Mouse (Mus musculus): Measurements from ENCODE around the gene Mcmbp. TPM values are rescaled to one million over a fixed set of nuclear protein-coding genes. Genes with fewer than 3 reads are reported as not detected.
A peak's percentile ranks its signal among the peaks of the same experiment; 100 is the strongest.

Gene Mcmbp
- polyA plus RNA-seq, 1 experiment = 20.5 TPM

DNA sequence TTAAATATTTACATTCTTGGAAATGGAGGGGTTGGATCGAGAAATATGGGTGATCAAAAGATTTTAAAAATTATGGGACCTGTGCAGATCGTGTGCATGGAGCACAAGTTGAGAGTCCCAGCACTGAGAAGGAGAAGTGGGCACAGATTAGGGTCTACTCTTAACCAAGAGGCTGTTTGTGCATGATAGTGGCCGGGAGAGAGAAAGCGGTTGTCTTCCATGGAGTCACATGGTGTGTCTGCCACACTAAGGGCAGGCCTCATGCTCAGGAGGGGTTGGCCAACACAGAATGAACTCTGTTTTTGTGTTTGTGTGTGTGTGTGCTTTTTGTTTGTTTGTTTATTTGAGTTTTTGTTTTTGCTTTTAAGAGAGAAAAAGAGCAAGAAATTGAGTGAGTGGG, 11.7 kb upstream of the Mcmbp start:
- TF ChIP-seq CTCF (IDR thresholded peaks at IDR 0.05; ENCODE audit: borderline replicate concordance, insufficient read depth, low read depth, low read length) (no peak), POLR2A (IDR thresholded peaks at IDR 0.05; ENCODE audit: borderline replicate concordance, insufficient read depth, low read length) (no peak)
- H3K4me1 ChIP-seq (ENCODE audit: control insufficient read depth, insufficient read depth, low read length) = peaks cover 8% of the 10 kb centered on the region
- WGBS = 94% methylated on average over 4 of the region's 4 CpGs
- H3K27me3 ChIP-seq (ENCODE audit: control insufficient read depth, insufficient read depth, low read length) = no peaks in the 10 kb centered on the region
- H3K4me3 ChIP-seq (replicated peaks; ENCODE audit: insufficient read depth, low read depth, low read length) = no peak overlapping the region
- H3K27ac ChIP-seq (ENCODE audit: insufficient read depth, low read length) = no peak overlapping the region
- DNase-seq = no peak

DNA sequence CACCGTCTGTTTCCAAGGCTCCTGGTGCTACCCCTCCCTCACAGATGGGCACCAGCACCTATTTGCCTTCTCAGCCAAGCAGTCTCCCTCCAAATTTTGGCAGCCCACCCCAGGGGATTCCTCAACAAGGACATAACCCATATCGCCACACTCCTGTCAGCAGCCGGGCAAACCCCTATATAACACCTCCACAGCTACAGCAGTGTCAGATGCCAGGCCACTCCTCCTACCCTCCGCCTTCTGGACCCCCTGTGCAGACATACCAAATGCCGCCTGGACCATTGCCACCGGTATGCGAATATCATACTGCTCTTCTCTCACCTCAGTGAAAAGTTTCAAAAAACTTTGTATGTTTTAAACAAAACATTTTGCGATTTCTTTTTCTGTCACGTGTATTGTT, 10.0 kb upstream of the Mcmbp start:
- peaks cover 11% of the 10 kb centered on the region for H3K4me1 ChIP-seq (ENCODE audit: control insufficient read depth, insufficient read depth, low read length)
- H3K27me3 ChIP-seq (ENCODE audit: control insufficient read depth, insufficient read depth, low read length) = no peaks in the 10 kb centered on the region
- TF ChIP-seq POLR2A (IDR thresholded peaks at IDR 0.05; ENCODE audit: borderline replicate concordance, insufficient read depth, low read length) = no peak
- TF ChIP-seq CTCF (IDR thresholded peaks at IDR 0.05; ENCODE audit: borderline replicate concordance, insufficient read depth, low read depth, low read length) = no peak
- WGBS = 19% methylated on average over 9 of the region's 9 CpGs
- 0 out of 2 replicates have a peak overlapping the region, but pooled peaks have one; percentile 7 for H3K27ac ChIP-seq (ENCODE audit: insufficient read depth, low read length)
- peak; percentile 64 to 73 for DNase-seq
- no peak overlapping the region for H3K4me3 ChIP-seq (replicated peaks; ENCODE audit: insufficient read depth, low read depth, low read length)

GRCm38 (mm10) chr7:128748758-128749157, 8.5 kb upstream of the Mcmbp start:
- Histone ChIP-seq H3K27ac (ENCODE audit: insufficient read depth, low read length) (no peak overlapping the region), H3K27me3 (ENCODE audit: control insufficient read depth, insufficient read depth, low read length) (no peaks in the 10 kb centered on the region), H3K4me3 (replicated peaks; ENCODE audit: insufficient read depth, low read depth, low read length) (no peak overlapping the region), H3K4me1 (ENCODE audit: control insufficient read depth, insufficient read depth, low read length) (peaks cover 11% of the 10 kb centered on the region)
- DNase-seq = peak in 1 of 2 experiments; percentile 44
- WGBS = 47% methylated on average over 3 of the region's 3 CpGs
- no peak for TF ChIP-seq POLR2A (IDR thresholded peaks at IDR 0.05; ENCODE audit: borderline replicate concordance, insufficient read depth, low read length)
- no peak for TF ChIP-seq CTCF (IDR thresholded peaks at IDR 0.05; ENCODE audit: borderline replicate concordance, insufficient read depth, low read depth, low read length)

DNA sequence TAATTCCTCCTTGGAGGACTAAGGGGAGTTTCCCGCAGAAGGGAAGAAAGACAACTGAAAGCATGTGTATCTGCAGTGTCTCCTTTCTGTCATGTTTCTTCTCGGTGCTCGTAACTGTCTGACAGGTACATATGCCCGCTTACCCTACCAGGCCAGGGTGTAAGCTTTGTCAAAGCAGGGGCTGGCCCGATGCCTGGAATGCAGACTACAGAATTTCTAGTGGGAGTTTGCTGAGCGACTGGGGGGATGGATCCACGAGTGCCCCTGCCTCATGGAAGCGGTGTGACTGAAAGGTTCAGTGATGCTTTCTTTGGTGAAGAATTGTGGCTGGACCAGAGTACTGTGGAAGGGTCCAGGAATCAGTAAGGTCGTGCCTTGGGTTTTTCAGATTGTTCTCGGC, 5.9 kb upstream of the Mcmbp start:
- WGBS = 72% methylated on average over 10 of the region's 10 CpGs
- H3K27ac ChIP-seq (ENCODE audit: insufficient read depth, low read length) = no peak overlapping the region

DNA sequence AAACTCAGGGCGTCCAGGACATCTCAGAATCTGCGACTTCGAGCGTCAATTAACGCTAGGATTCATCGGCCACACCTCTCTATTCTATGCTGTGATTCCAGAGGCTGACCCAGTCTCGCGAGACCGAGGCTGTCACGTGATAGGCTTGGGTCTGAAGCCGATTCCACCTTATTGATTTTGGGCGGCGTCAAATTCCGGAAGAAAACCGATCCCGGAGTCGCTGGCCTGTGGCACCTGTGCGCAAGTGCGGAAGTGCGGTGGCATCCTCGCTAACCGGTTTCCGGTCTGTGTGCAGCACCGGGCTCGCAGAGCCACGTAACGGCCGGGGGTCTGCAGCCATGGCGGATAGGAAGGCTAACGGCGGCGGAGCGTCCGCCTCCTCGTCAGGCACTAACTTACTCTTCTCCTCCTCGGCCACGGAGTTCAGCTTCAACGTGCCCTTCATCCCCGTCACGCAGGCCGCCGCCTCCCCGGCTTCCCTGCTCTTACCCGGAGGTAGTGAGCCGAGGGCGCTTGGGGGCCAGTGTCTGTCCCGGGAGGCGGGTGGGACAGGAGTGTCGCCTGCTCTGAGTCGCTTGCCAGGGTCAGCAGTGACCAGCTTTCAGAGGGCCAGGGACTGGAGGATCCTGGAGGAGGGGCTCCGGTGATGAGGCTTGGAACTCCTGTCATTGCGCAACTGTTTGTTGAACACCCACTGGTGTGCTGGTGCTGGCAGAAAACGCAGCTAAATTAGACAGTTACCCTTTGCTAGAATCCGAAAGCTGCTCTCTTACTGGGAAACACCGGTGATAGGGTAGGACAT, 4.6 kb upstream of the Mcmbp start, which contains the start of gene Sec23ip:
TSS of gene Sec23ip (plus strand) at position 260 of the 802 bp plus-strand sequence.
- Histone ChIP-seq H3K4me1 (ENCODE audit: control insufficient read depth, insufficient read depth, low read length) (peaks cover 6% of the 10 kb centered on the region), H3K27ac (ENCODE audit: insufficient read depth, low read length) (peak within 1 kb of the TSS; percentile 18; the same call in 1 of the 2 replicates), H3K4me3 (replicated peaks; ENCODE audit: insufficient read depth, low read depth, low read length) (peak within 1 kb of the TSS; percentile 80), H3K27me3 (ENCODE audit: control insufficient read depth, insufficient read depth, low read length) (no peaks in the 10 kb centered on the region)
- WGBS = under 1% methylated on average over 55 of the region's 55 CpGs
- DNase-seq = peak; percentile 98 to 99
- peak; percentile 96 for TF ChIP-seq POLR2A (IDR thresholded peaks at IDR 0.05; ENCODE audit: borderline replicate concordance, insufficient read depth, low read length)
- TF ChIP-seq CTCF (IDR thresholded peaks at IDR 0.05; ENCODE audit: borderline replicate concordance, insufficient read depth, low read depth, low read length) = no peak

More for the DNA sequence above, 5.9 kb upstream of the Mcmbp start:
- TF ChIP-seq CTCF (IDR thresholded peaks at IDR 0.05; ENCODE audit: borderline replicate concordance, insufficient read depth, low read depth, low read length) = no peak
- no peak for TF ChIP-seq POLR2A (IDR thresholded peaks at IDR 0.05; ENCODE audit: borderline replicate concordance, insufficient read depth, low read length)
- H3K4me1 ChIP-seq (ENCODE audit: control insufficient read depth, insufficient read depth, low read length) = peaks cover 11% of the 10 kb centered on the region
- no peak overlapping the region for H3K4me3 ChIP-seq (replicated peaks; ENCODE audit: insufficient read depth, low read depth, low read length)
- peak in 1 of 2 experiments; percentile 17 for DNase-seq
- H3K27me3 ChIP-seq (ENCODE audit: control insufficient read depth, insufficient read depth, low read length) = no peaks in the 10 kb centered on the region

- peaks cover 6% of the 10 kb centered on the region for H3K4me1 ChIP-seq (ENCODE audit: control insufficient read depth, insufficient read depth, low read length)
- H3K4me3 ChIP-seq (replicated peaks; ENCODE audit: insufficient read depth, low read depth, low read length) = no peak overlapping the region
- H3K27ac ChIP-seq (ENCODE audit: insufficient read depth, low read length) = no peak overlapping the region
- no peak for DNase-seq
- TF ChIP-seq POLR2A (IDR thresholded peaks at IDR 0.05; ENCODE audit: borderline replicate concordance, insufficient read depth, low read length) (no peak), CTCF (IDR thresholded peaks at IDR 0.05; ENCODE audit: borderline replicate concordance, insufficient read depth, low read depth, low read length) (no peak)
- H3K27me3 ChIP-seq (ENCODE audit: control insufficient read depth, insufficient read depth, low read length) = no peaks in the 10 kb centered on the region
- 64% methylated on average over 2 of the region's 2 CpGs for WGBS
Measured at GRCm38 (mm10) chr7:128743898-128744297, 3.6 kb upstream of the Mcmbp start.

DNA sequence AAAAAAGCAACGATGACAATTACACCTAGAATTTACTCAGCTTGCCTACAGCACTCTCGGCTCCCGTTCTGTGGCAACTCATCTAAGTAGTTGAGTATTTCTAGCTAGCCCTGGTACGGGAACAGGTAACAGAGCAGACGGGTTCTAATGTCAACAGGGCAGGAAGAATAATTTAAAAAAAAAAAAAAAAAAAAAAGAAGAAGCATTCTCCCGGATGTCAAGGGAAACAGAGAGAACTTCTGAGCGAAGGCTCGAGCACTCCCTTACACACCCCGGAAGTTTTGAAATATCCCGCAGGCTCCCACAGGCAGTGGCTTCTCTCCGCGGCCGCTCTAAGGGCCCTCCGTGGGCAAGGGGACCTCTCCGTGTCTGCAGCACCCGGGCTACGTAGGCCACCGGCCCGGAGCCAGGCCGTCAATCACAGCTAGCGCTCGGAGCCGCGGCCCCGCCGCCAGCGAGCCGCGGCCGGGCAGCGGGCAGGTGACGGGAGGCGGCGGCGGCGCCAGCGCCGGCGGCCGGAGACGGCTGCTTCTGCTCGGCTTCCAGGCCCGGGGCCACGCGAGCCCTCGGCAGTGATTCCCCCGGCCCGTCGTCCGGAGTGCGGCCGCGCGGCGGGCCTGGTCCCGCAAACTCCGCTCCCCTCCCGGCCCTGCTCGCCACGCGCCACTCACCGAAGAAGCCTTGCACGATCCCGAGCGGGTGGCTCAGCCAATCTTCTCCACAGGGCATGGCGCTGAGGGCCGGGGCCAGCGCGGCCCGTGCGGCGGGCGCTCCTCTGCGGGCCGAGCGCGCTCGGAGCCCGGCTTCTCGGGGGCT, 625 bp downstream of the Mcmbp start:
- peak in 1 of 2 experiments; percentile 53 for DNase-seq
- WGBS = under 1% methylated on average over 78 of the region's 80 CpGs
- H3K4me1 ChIP-seq (ENCODE audit: control insufficient read depth, insufficient read depth, low read length) = no peaks in the 10 kb centered on the region; the same call in 1 of the 2 replicates
- no peaks in the 10 kb centered on the region for H3K27me3 ChIP-seq (ENCODE audit: control insufficient read depth, insufficient read depth, low read length)
- H3K4me3 ChIP-seq (replicated peaks; ENCODE audit: insufficient read depth, low read depth, low read length) = peak overlapping the region; percentile 76
- TF ChIP-seq POLR2A (IDR thresholded peaks at IDR 0.05; ENCODE audit: borderline replicate concordance, insufficient read depth, low read length) (no peak), CTCF (IDR thresholded peaks at IDR 0.05; ENCODE audit: borderline replicate concordance, insufficient read depth, low read depth, low read length) (no peak)
- H3K27ac ChIP-seq (ENCODE audit: insufficient read depth, low read length) = peak overlapping the region; percentile 65

Data from cerebellum, adult 2 months (tissue).